Mouse (Mus musculus) ES-E14 (cell line): ENCODE results near the gene Map3k1. TPM values are rescaled to one million over a fixed set of nuclear protein-coding genes. Genes with fewer than 3 reads are reported as not detected.

Experiments used
- DNase-seq: peaks from one replicate; pipeline ENCODE4 v3.0.0-alpha.2; 2013; ENCODE audit warnings: low read depth, low spot score
- H3K27ac ChIP-seq: 2 replicates; pipeline ENCODE4 v1.5.1; 2012; ENCODE audit warnings: low read depth, mild to moderate bottlenecking, low read length, moderate library complexity, mixed read lengths; ENCODE audit not compliant: poor library complexity, insufficient read depth, severe bottlenecking
- H3K36me3 ChIP-seq: 2 replicates; pipeline ENCODE4 v1.6.1; 2012; ENCODE audit warnings: mild to moderate bottlenecking, low read length, moderate library complexity, mixed read lengths; ENCODE audit not compliant: control insufficient read depth, poor library complexity, insufficient read depth, severe bottlenecking
- H3K4me1 ChIP-seq, 2 experiments: fragments of 150-350 bp in 1 of 2; sonication (generic) in 1 of 2; 2 replicates each; pipeline ENCODE4 v1.6.1; 2012; ENCODE audit warnings: low read length in 2 of 2, mild to moderate bottlenecking in 1 of 2, mixed read lengths in 1 of 2; ENCODE audit not compliant: control insufficient read depth in 2 of 2, insufficient read depth in 2 of 2, poor library complexity in 1 of 2
- H3K4me3 ChIP-seq, 2 experiments: fragments of 150-350 bp in 1 of 2; sonication (generic) in 1 of 2; 2 replicates each; pipeline ENCODE4 v1.5.1; 2012; ENCODE audit warnings: low read length in 2 of 2, low read depth in 1 of 2, mild to moderate bottlenecking in 1 of 2, mixed read lengths in 1 of 2; ENCODE audit not compliant: insufficient read depth in 1 of 2, poor library complexity in 1 of 2, severe bottlenecking in 1 of 2
- H3K9ac ChIP-seq: 2 replicates; pipeline ENCODE4 v1.6.1; 2012; ENCODE audit warnings: low read depth, mild to moderate bottlenecking, low read length, mixed read lengths; ENCODE audit not compliant: poor library complexity, insufficient read depth, severe bottlenecking
- H3K9me3 ChIP-seq: fragments of 150-350 bp; sonication (generic); 2 replicates; pipeline ENCODE4 v1.6.1; 2012; ENCODE audit warnings: low read depth, mild to moderate bottlenecking, low read length; ENCODE audit not compliant: control insufficient read depth, insufficient read depth
- CHD2 ChIP-seq: IDR thresholded peaks from 2 replicates; pipeline ENCODE4 v1.6.1; 2014; ENCODE audit warnings: mild to moderate bottlenecking, low read depth, low read length, inconsistent platforms
- HCFC1 ChIP-seq: IDR thresholded peaks from 2 replicates; pipeline ENCODE4 v1.6.1; 2012; ENCODE audit warnings: low read length, inconsistent platforms, borderline replicate concordance; ENCODE audit not compliant: insufficient read depth
- MAFK ChIP-seq: IDR thresholded peaks from 2 replicates; pipeline ENCODE4 v1.6.1; 2014; ENCODE audit warnings: mild to moderate bottlenecking, low read depth, low read length, inconsistent platforms; ENCODE audit not compliant: insufficient read depth
- ZC3H11A ChIP-seq: IDR thresholded peaks from 2 replicates; pipeline ENCODE4 v1.6.1; 2012; ENCODE audit warnings: low read depth, mild to moderate bottlenecking, inconsistent platforms, low read length, borderline replicate concordance
- ZNF384 ChIP-seq: IDR thresholded peaks from 2 replicates; pipeline ENCODE4 v1.6.1; 2012; ENCODE audit warnings: low read depth, low read length, inconsistent platforms
- in situ Hi-C, 2 experiments: fragments of 600-800 bp; cut with MboI; formaldehyde crosslinking; loops; one replicate each; pipeline ENCODE4 v1.15.1; 2025; ENCODE audit warnings: low sequenced_read_pairs in 2 of 2, inconsistent platforms in 1 of 2; ENCODE audit not compliant: unreplicated experiment in 2 of 2
- total RNA-seq: library from RNA; depleted of rRNA; stranded (reverse); fragments of 300-350 nt; gene quantifications from 2 replicates; pipeline ENCODE4 v1.2.3, GENCODE M21; 2012; rRNA removed

Map3k1 gene
- total RNA-seq, 1 experiment = 17.1 TPM

GRCm38 (mm10) chr13:111703396-111703795 lies 105.4 kb downstream of the Map3k1 start:
- Histone ChIP-seq H3K9ac (no peak overlapping the region), H3K4me3 (no peak overlapping the region), H3K9me3 (peaks cover 20% of the 10 kb centered on the region), H3K36me3 (peaks cover 45% of the 10 kb centered on the region), H3K4me1 (no peaks in the 10 kb centered on the region), H3K27ac (no peak overlapping the region)
- no peak for DNase-seq
- in situ Hi-C loops = no loop called here
- TF ChIP-seq HCFC1 (no peak), ZC3H11A (no peak), MAFK (no peak), CHD2 (no peak), ZNF384 (no peak)

Other genes with a start within 250 kb of the Map3k1 start
- not detected in 2 replicates for gene Gm10198, start 216.2 kb downstream of the Map3k1 start, total RNA-seq
- 16.5 and 18.6 TPM in 2 replicates for gene Mier3, start 128.0 kb downstream of the Map3k1 start, total RNA-seq